Mouse (Mus musculus): Measurements from ENCODE around the gene Senp6.

DNA sequence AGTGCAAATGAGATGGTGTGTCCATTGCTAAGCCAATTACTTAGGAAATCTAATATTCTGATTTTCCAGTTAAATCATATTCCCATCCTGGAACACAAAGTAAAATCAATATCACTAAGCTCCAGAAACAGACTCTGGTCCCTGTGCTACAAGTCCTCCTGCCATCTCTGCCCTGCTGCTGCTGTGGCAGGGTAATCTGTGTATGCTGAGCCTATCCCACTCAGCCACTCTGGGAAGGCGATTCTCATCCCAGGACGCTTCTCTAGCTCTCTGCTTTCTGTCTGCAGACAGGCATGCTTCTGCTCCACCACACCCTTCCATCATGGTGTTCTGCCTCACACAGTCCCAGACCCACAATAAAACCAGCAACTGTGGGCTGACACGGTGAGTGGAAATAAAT is 46.3 kb upstream of the Senp6 start:
- TF ChIP-seq POLR2A (IDR thresholded peaks at IDR 0.05; ENCODE audit: borderline replicate concordance, extremely low read depth, insufficient read depth, insufficient read length, poor library complexity, severe bottlenecking): no peak
- no peak for TF ChIP-seq CTCF (IDR thresholded peaks at IDR 0.05; ENCODE audit: borderline replicate concordance, extremely low read depth, insufficient read depth, insufficient read length)

All from brain, embryonic 14.5 days (tissue).